Mouse (Mus musculus): ENCODE data around the gene Lrrc8d. TPM values are rescaled to one million over a fixed set of nuclear protein-coding genes. Genes with fewer than 3 reads are reported as not detected.

Lrrc8d gene
- polyA plus RNA-seq, 1 experiment = 24.8 TPM

DNA sequence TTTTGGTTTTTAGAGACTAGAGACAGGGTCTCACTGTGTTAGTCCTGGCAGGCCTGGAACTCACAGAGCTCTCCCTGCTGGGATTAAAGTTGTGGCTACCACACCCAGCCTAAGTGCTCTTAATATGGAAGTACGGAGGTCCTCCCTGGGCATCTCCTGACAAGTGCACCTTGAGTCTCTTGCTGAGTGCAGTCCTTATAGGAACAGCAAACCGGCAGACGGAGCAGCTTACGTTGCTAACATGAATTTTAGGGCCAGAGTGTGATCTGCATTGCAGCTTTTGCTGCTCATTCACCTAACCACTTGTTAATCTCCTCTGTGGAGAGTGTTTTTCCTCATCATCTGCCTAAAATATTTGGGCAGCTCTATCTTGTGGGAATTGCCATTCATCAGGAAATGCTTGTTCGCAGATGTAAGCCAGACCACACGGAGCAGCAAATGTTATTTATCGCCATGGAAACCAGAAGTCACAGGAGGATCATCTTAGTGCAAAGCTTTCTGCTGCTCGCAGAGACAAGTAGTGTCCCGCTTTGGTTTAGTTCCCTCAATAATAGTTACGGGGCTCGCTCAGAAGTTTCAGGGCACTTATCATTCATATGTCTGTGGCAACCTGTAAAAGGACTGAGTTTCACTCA lies 62.2 kb downstream of the Lrrc8d start:
- Histone ChIP-seq H3K4me2 (ENCODE audit: low read depth) (no peak overlapping the region), H3ac (ENCODE audit: control insufficient read depth, insufficient read length) (no peak overlapping the region), H3K27me3 (ENCODE audit: control insufficient read depth, insufficient read depth, insufficient read length) (no peaks in the 10 kb centered on the region), H3K4me3 (no peak overlapping the region), H3K79me2 (ENCODE audit: control insufficient read depth, insufficient read depth) (peaks cover 8% of the 10 kb centered on the region), H3K36me3 (ENCODE audit: control insufficient read depth, insufficient read depth) (no peaks in the 10 kb centered on the region)
- TF ChIP-seq SRF (IDR thresholded peaks at IDR 0.05; ENCODE audit: control insufficient read depth, insufficient read length, low read depth) (no peak), MYOD1 (IDR thresholded peaks at IDR 0.05; ENCODE audit: control insufficient read depth in 1 of 3, insufficient read length in 2 of 3, low read depth in 2 of 3) (no peak), MAX (IDR thresholded peaks at IDR 0.05; ENCODE audit: low read depth) (no peak), TCF12 (IDR thresholded peaks at IDR 0.05; ENCODE audit: insufficient read depth, poor library complexity, severe bottlenecking) (no peak), POLR2A (IDR thresholded peaks at IDR 0.05; ENCODE audit: insufficient read length, low read depth) (no peak), USF1 (IDR thresholded peaks at IDR 0.05; ENCODE audit: low read depth) (no peak), REST (IDR thresholded peaks at IDR 0.05; ENCODE audit: insufficient read depth, insufficient read length) (no peak), MYOG (IDR thresholded peaks at IDR 0.05; ENCODE audit: control insufficient read depth in 1 of 3, insufficient read depth in 1 of 3, insufficient read length in 2 of 3, low read depth in 2 of 3) (no peak), E2F4 (IDR thresholded peaks at IDR 0.05; ENCODE audit: insufficient read depth) (no peak)

DNA sequence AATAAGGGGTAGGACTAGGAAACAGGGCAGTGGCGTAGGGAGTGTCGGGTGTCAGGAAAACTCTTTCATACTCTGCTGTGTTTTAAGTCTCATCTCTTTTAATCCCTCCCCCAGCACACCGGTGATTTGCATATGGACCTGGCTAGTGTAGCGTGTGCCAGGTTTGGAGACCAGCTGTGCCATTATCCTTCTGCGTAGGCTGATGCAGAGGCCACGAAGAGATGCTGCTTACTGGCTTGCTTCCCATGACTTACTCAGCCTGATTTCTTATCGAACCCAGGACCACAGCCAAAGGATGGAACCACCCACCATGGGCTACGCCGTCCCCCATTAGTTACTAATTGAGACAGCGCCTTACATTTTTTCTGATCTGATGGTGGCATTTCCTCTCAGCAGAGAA lies 64.6 kb downstream of the Lrrc8d start:
- Histone ChIP-seq H3K4me3 (no peak overlapping the region), H3K4me2 (ENCODE audit: low read depth) (no peak overlapping the region), H3ac (ENCODE audit: control insufficient read depth, insufficient read length) (no peak overlapping the region), H3K27me3 (ENCODE audit: control insufficient read depth, insufficient read depth, insufficient read length) (no peaks in the 10 kb centered on the region), H3K79me2 (ENCODE audit: control insufficient read depth, insufficient read depth) (no peaks in the 10 kb centered on the region), H3K36me3 (ENCODE audit: control insufficient read depth, insufficient read depth) (no peaks in the 10 kb centered on the region)
- no peak for TF ChIP-seq MYOD1 (IDR thresholded peaks at IDR 0.05; ENCODE audit: control insufficient read depth in 1 of 3, insufficient read length in 2 of 3, low read depth in 2 of 3)
- TF ChIP-seq MAX (IDR thresholded peaks at IDR 0.05; ENCODE audit: low read depth) = no peak
- no peak for TF ChIP-seq CEBPB (IDR thresholded peaks at IDR 0.05; ENCODE audit: insufficient read depth, poor library complexity, severe bottlenecking)
- no peak for TF ChIP-seq USF1 (IDR thresholded peaks at IDR 0.05; ENCODE audit: low read depth)
- no peak for TF ChIP-seq TCF12 (IDR thresholded peaks at IDR 0.05; ENCODE audit: insufficient read depth, poor library complexity, severe bottlenecking)
- no peak for TF ChIP-seq MYOG (IDR thresholded peaks at IDR 0.05; ENCODE audit: control insufficient read depth in 1 of 3, insufficient read depth in 1 of 3, insufficient read length in 2 of 3, low read depth in 2 of 3)

DNA sequence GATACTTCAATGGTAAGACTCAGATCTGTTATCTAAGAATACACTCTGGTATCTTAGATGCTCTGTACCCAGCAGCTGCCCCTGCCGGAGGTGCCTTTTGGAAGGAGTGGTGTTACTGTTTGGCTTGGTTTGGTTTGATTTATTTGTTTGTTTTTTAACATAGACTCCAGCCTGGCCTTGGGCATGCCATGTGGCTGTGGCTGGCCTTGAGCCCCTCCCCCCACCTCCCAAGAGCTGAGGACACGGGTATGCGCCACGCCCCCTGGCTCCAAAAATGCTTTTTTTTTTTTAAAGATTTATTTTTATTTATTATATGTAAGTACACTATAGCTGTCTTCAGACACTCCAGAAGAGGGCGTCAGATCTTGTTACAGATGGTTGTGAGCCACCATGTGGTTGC lies 65.6 kb downstream of the Lrrc8d start:
- TF ChIP-seq E2F4 (IDR thresholded peaks at IDR 0.05; ENCODE audit: insufficient read depth) = no peak
- no peak for TF ChIP-seq MAX (IDR thresholded peaks at IDR 0.05; ENCODE audit: low read depth)
- no peak for TF ChIP-seq POLR2A (IDR thresholded peaks at IDR 0.05; ENCODE audit: insufficient read length, low read depth)
- no peak for TF ChIP-seq SRF (IDR thresholded peaks at IDR 0.05; ENCODE audit: control insufficient read depth, insufficient read length, low read depth)
- no peak for TF ChIP-seq TCF12 (IDR thresholded peaks at IDR 0.05; ENCODE audit: insufficient read depth, poor library complexity, severe bottlenecking)
- TF ChIP-seq TCF3 (IDR thresholded peaks at IDR 0.05; ENCODE audit: insufficient read length, low read depth) = no peak
- no peak for TF ChIP-seq CEBPB (IDR thresholded peaks at IDR 0.05; ENCODE audit: insufficient read depth, poor library complexity, severe bottlenecking)
- TF ChIP-seq MYOD1 (IDR thresholded peaks at IDR 0.05; ENCODE audit: control insufficient read depth in 1 of 3, insufficient read length in 2 of 3, low read depth in 2 of 3) = no peak
- no peak for TF ChIP-seq USF1 (IDR thresholded peaks at IDR 0.05; ENCODE audit: low read depth)
- TF ChIP-seq POLR2AphosphoS2 (IDR thresholded peaks at IDR 0.05; ENCODE audit: insufficient read length, low read depth) = no peak
- no peak for TF ChIP-seq REST (IDR thresholded peaks at IDR 0.05; ENCODE audit: insufficient read depth, insufficient read length)
- TF ChIP-seq MYOG (IDR thresholded peaks at IDR 0.05; ENCODE audit: control insufficient read depth in 1 of 3, insufficient read depth in 1 of 3, insufficient read length in 2 of 3, low read depth in 2 of 3) = no peak
- no peaks in the 10 kb centered on the region for H3K36me3 ChIP-seq (ENCODE audit: control insufficient read depth, insufficient read depth)
- H3ac ChIP-seq (ENCODE audit: control insufficient read depth, insufficient read length) = no peak overlapping the region
- H3K4me3 ChIP-seq = no peak overlapping the region
- H3K79me2 ChIP-seq (ENCODE audit: control insufficient read depth, insufficient read depth) = no peaks in the 10 kb centered on the region
- H3K27me3 ChIP-seq (ENCODE audit: control insufficient read depth, insufficient read depth, insufficient read length) = no peaks in the 10 kb centered on the region
- no peak overlapping the region for H3K4me2 ChIP-seq (ENCODE audit: low read depth)

DNA sequence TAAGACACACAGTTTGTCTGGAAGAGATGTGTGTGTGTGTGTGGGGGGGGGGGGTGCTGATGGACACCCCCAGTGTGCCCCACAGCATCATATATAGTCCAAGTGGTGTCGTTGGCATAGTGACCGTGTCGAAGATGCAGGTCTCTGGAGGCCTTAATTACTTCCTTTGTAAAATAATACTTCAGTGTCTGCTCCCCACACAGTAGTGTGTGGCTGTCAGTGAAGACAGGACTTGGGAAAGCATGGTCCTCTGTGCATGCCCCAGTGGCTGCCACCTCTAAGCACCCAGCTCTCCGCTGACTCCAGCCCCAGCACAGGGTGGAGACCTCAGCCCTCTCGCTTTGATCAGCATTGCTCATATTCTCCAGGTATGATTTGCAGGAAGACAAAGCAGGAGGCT lies 76.6 kb downstream of the Lrrc8d start:
- no peak for TF ChIP-seq TCF12 (IDR thresholded peaks at IDR 0.05; ENCODE audit: insufficient read depth, poor library complexity, severe bottlenecking)
- TF ChIP-seq REST (IDR thresholded peaks at IDR 0.05; ENCODE audit: insufficient read depth, insufficient read length) = no peak
- TF ChIP-seq POLR2A (IDR thresholded peaks at IDR 0.05; ENCODE audit: insufficient read length, low read depth) = no peak
- no peak for TF ChIP-seq SRF (IDR thresholded peaks at IDR 0.05; ENCODE audit: control insufficient read depth, insufficient read length, low read depth)
- TF ChIP-seq TCF3 (IDR thresholded peaks at IDR 0.05; ENCODE audit: insufficient read length, low read depth) = no peak
- TF ChIP-seq MYOG (IDR thresholded peaks at IDR 0.05; ENCODE audit: control insufficient read depth in 1 of 3, insufficient read depth in 1 of 3, insufficient read length in 2 of 3, low read depth in 2 of 3) = no peak
- no peak for TF ChIP-seq MYOD1 (IDR thresholded peaks at IDR 0.05; ENCODE audit: control insufficient read depth in 1 of 3, insufficient read length in 2 of 3, low read depth in 2 of 3)
- TF ChIP-seq E2F4 (IDR thresholded peaks at IDR 0.05; ENCODE audit: insufficient read depth) = no peak
- TF ChIP-seq USF1 (IDR thresholded peaks at IDR 0.05; ENCODE audit: low read depth) = no peak
- Histone ChIP-seq H3ac (ENCODE audit: control insufficient read depth, insufficient read length) (no peak overlapping the region), H3K4me3 (no peak overlapping the region), H3K79me2 (ENCODE audit: control insufficient read depth, insufficient read depth) (peaks cover 5% of the 10 kb centered on the region), H3K27me3 (ENCODE audit: control insufficient read depth, insufficient read depth, insufficient read length) (no peaks in the 10 kb centered on the region), H3K36me3 (ENCODE audit: control insufficient read depth, insufficient read depth) (no peaks in the 10 kb centered on the region), H3K4me2 (ENCODE audit: low read depth) (no peak overlapping the region)

Measured in myocyte (in vitro differentiated cells).